Mouse (Mus musculus): ENCODE measurements at regions not wholly inside any gene's neighbourhood (a gene's known extent, or its start where the extent isn't known, plus 50 kb on each side); places are given as distances from the start of the nearest gene placed in this dataset.
A peak's percentile ranks its signal among the peaks of the same experiment; 100 is the strongest.

- 0 out of 2 replicates have a peak, but pooled peaks cover 5% of the 10 kb centered on the region for H3K4me1 ChIP-seq (ENCODE audit: insufficient read depth)
- no peaks in the 10 kb centered on the region for H3K36me3 ChIP-seq (ENCODE audit: insufficient read depth)
- no peak overlapping the region for H3K9ac ChIP-seq
- no peak overlapping the region for H3K4me2 ChIP-seq (ENCODE audit: low read depth)
- WGBS = 45% methylated on average over 4 of the region's 4 CpGs
- no peak overlapping the region for H3K4me3 ChIP-seq (ENCODE audit: low read depth, low read length)
- H3K27me3 ChIP-seq (ENCODE audit: insufficient read depth, low read length) = no peaks in the 10 kb centered on the region
- peak; percentile 75 for ATAC-seq
- H3K27ac ChIP-seq (ENCODE audit: low read depth, low read length) = peak overlapping the region; percentile 59
- H3K9me3 ChIP-seq (ENCODE audit: low read length) = no peaks in the 10 kb centered on the region
- no peak for TF ChIP-seq CTCF (IDR thresholded peaks at IDR 0.05; ENCODE audit: low read depth)
- no peak for DNase-seq
These were observed 541.8 kb upstream of the Cdh20 start for GRCm38 (mm10) chr1:104226493-104226892.

GRCm38 (mm10) chr1:104226901-104227300 is 541.4 kb upstream of the Cdh20 start:
- H3K4me3 ChIP-seq (ENCODE audit: low read depth, low read length) = no peak overlapping the region
- no peak overlapping the region for H3K4me2 ChIP-seq (ENCODE audit: low read depth)
- peak; percentile 78 for DNase-seq
- WGBS = 49% methylated on average over 3 of the region's 3 CpGs
- H3K27ac ChIP-seq (ENCODE audit: low read depth, low read length) = peak overlapping the region; percentile 59
- H3K27me3 ChIP-seq (ENCODE audit: insufficient read depth, low read length) = no peaks in the 10 kb centered on the region
- H3K36me3 ChIP-seq (ENCODE audit: insufficient read depth) = no peaks in the 10 kb centered on the region
- H3K9ac ChIP-seq = no peak overlapping the region
- ATAC-seq = peak; percentile 93
- no peaks in the 10 kb centered on the region for H3K9me3 ChIP-seq (ENCODE audit: low read length)
- H3K4me1 ChIP-seq (ENCODE audit: insufficient read depth) = 0 out of 2 replicates have a peak, but pooled peaks cover 5% of the 10 kb centered on the region
- TF ChIP-seq CTCF (IDR thresholded peaks at IDR 0.05; ENCODE audit: low read depth) = no peak

GRCm38 (mm10) chr1:104241605-104242004 is 526.7 kb upstream of the Cdh20 start:
- no peak for TF ChIP-seq CTCF (IDR thresholded peaks at IDR 0.05; ENCODE audit: low read depth)
- no peaks in the 10 kb centered on the region for H3K27me3 ChIP-seq (ENCODE audit: insufficient read depth, low read length)
- H3K4me1 ChIP-seq (ENCODE audit: insufficient read depth) = no peaks in the 10 kb centered on the region
- H3K36me3 ChIP-seq (ENCODE audit: insufficient read depth) = no peaks in the 10 kb centered on the region
- no peak for ATAC-seq
- no peak overlapping the region for H3K4me2 ChIP-seq (ENCODE audit: low read depth)
- no peak overlapping the region for H3K4me3 ChIP-seq (ENCODE audit: low read depth, low read length)
- no peaks in the 10 kb centered on the region for H3K9me3 ChIP-seq (ENCODE audit: low read length)
- H3K9ac ChIP-seq = no peak overlapping the region
- DNase-seq = no peak
- H3K27ac ChIP-seq (ENCODE audit: low read depth, low read length) = no peak overlapping the region

GRCm38 (mm10) chr1:104265775-104266174 is 502.6 kb upstream of the Cdh20 start:
- no peak overlapping the region for H3K4me3 ChIP-seq (ENCODE audit: low read depth, low read length)
- H3K27me3 ChIP-seq (ENCODE audit: insufficient read depth, low read length) = no peaks in the 10 kb centered on the region
- no peak for TF ChIP-seq CTCF (IDR thresholded peaks at IDR 0.05; ENCODE audit: low read depth)
- H3K9ac ChIP-seq = no peak overlapping the region
- DNase-seq = no peak
- no peak for ATAC-seq
- no peaks in the 10 kb centered on the region for H3K4me1 ChIP-seq (ENCODE audit: insufficient read depth)
- H3K36me3 ChIP-seq (ENCODE audit: insufficient read depth) = no peaks in the 10 kb centered on the region
- 92% methylated on average over 1 of the region's 1 CpGs for WGBS
- no peaks in the 10 kb centered on the region for H3K9me3 ChIP-seq (ENCODE audit: low read length)
- H3K27ac ChIP-seq (ENCODE audit: low read depth, low read length) = no peak overlapping the region
- H3K4me2 ChIP-seq (ENCODE audit: low read depth) = no peak overlapping the region

- no peak for TF ChIP-seq CTCF (IDR thresholded peaks at IDR 0.05; ENCODE audit: low read depth)
- H3K27me3 ChIP-seq (ENCODE audit: insufficient read depth, low read length) = no peaks in the 10 kb centered on the region
- no peaks in the 10 kb centered on the region for H3K9me3 ChIP-seq (ENCODE audit: low read length)
- no peaks in the 10 kb centered on the region for H3K36me3 ChIP-seq (ENCODE audit: insufficient read depth)
- H3K27ac ChIP-seq (ENCODE audit: low read depth, low read length) = no peak overlapping the region
- no peak overlapping the region for H3K9ac ChIP-seq
- H3K4me1 ChIP-seq (ENCODE audit: insufficient read depth) = no peaks in the 10 kb centered on the region
- H3K4me2 ChIP-seq (ENCODE audit: low read depth) = no peak overlapping the region
- WGBS = 88% methylated on average over 2 of the region's 2 CpGs
- no peak for DNase-seq
- H3K4me3 ChIP-seq (ENCODE audit: low read depth, low read length) = no peak overlapping the region
- no peak for ATAC-seq
These were observed 460.4 kb upstream of the Cdh20 start for GRCm38 (mm10) chr1:104307941-104308340.

GRCm38 (mm10) chr1:104311617-104312016 is 456.7 kb upstream of the Cdh20 start:
- Histone ChIP-seq H3K4me3 (ENCODE audit: low read depth, low read length) (no peak overlapping the region), H3K27me3 (ENCODE audit: insufficient read depth, low read length) (no peaks in the 10 kb centered on the region), H3K9me3 (ENCODE audit: low read length) (no peaks in the 10 kb centered on the region), H3K27ac (ENCODE audit: low read depth, low read length) (no peak overlapping the region), H3K9ac (no peak overlapping the region), H3K36me3 (ENCODE audit: insufficient read depth) (no peaks in the 10 kb centered on the region), H3K4me2 (ENCODE audit: low read depth) (no peak overlapping the region), H3K4me1 (ENCODE audit: insufficient read depth) (no peaks in the 10 kb centered on the region)
- DNase-seq (no peak), ATAC-seq (no peak)
- TF ChIP-seq CTCF (IDR thresholded peaks at IDR 0.05; ENCODE audit: low read depth) = no peak
- WGBS = 70% methylated on average over 4 of the region's 4 CpGs

- Histone ChIP-seq H3K36me3 (ENCODE audit: insufficient read depth) (no peaks in the 10 kb centered on the region), H3K9ac (no peak overlapping the region), H3K4me1 (ENCODE audit: insufficient read depth) (no peaks in the 10 kb centered on the region), H3K4me3 (ENCODE audit: low read depth, low read length) (no peak overlapping the region), H3K27ac (ENCODE audit: low read depth, low read length) (no peak overlapping the region), H3K4me2 (ENCODE audit: low read depth) (no peak overlapping the region), H3K27me3 (ENCODE audit: insufficient read depth, low read length) (no peaks in the 10 kb centered on the region), H3K9me3 (ENCODE audit: low read length) (no peaks in the 10 kb centered on the region)
- ATAC-seq (no peak), DNase-seq (no peak)
- no peak for TF ChIP-seq CTCF (IDR thresholded peaks at IDR 0.05; ENCODE audit: low read depth)
- WGBS = 86% methylated on average over 2 of the region's 2 CpGs
These were observed 453.3 kb upstream of the Cdh20 start for GRCm38 (mm10) chr1:104315058-104315457.

GRCm38 (mm10) chr1:104318020-104318419 is 450.3 kb upstream of the Cdh20 start:
- Histone ChIP-seq H3K9me3 (ENCODE audit: low read length) (no peaks in the 10 kb centered on the region), H3K36me3 (ENCODE audit: insufficient read depth) (no peaks in the 10 kb centered on the region), H3K9ac (no peak overlapping the region), H3K4me3 (ENCODE audit: low read depth, low read length) (no peak overlapping the region), H3K4me1 (ENCODE audit: insufficient read depth) (no peaks in the 10 kb centered on the region), H3K27me3 (ENCODE audit: insufficient read depth, low read length) (no peaks in the 10 kb centered on the region), H3K27ac (ENCODE audit: low read depth, low read length) (no peak overlapping the region), H3K4me2 (ENCODE audit: low read depth) (no peak overlapping the region)
- no peak for TF ChIP-seq CTCF (IDR thresholded peaks at IDR 0.05; ENCODE audit: low read depth)
- ATAC-seq = no peak
- DNase-seq = no peak
